Mouse (Mus musculus) mesoderm, embryonic 11.5 days (tissue): ENCODE measurements around the gene Grm4.

Source experiments
- DNase-seq: peaks from one replicate; pipeline ENCODE4 v3.0.0-alpha.2; 2012; ENCODE audit warnings: low read depth, low spot score

Grm4 gene

GRCm38 (mm10) chr17:27521303-27521702 lies at the start of gene Grm4:
Gene Grm4, minus strand, starts transcription at chr17:27521403.
- no peak for DNase-seq

GRCm38 (mm10) chr17:27568228-27568627 lies 47.0 kb upstream of the Grm4 start:
- no peak for DNase-seq

GRCm38 (mm10) chr17:27565942-27566267 lies 44.7 kb upstream of the Grm4 start:
- DNase-seq = no peak

DNA sequence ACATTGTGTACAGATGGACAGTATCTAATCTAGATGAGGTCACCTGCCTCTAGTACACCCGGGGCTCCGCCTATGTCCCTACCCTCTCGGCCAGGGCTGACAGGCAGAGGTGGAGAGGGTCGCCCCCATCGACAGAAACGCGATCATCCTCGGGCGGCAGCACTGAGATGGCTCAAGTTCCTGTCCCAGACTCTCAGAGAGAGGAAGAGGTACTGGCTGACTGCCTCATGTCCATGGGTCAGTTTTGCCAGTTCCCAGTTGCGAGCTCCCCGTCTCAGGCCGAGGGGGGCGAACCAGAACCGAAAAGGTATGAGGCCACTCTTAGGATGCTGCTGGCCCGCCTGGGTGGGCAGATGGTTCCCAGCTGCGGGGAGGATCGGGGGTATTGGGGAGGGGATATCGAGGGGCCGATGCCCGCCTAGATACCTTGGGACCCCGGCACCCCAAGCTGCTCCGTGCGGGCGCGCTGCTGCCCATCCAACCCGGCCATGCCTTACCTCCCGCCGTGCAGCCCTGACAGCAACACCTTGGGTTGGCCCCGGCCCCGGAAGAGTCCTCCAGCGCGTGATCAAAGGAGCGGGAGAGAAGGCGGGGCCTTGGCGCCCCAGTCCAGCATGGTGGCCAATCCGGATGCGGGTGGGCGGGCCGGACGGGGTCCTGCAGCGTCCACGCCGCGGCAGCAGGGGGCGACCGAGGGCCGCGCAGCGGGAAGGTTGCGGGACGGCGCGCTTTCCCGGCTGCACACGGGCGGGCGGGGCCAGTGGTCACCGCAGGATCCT lies 44.1 kb upstream of the Grm4 start, which contains the start of gene AI413582:
AI413582 (minus strand) TSS at position 594 of the 779 bp plus-strand sequence.
- DNase-seq = peak; percentile 95

DNA sequence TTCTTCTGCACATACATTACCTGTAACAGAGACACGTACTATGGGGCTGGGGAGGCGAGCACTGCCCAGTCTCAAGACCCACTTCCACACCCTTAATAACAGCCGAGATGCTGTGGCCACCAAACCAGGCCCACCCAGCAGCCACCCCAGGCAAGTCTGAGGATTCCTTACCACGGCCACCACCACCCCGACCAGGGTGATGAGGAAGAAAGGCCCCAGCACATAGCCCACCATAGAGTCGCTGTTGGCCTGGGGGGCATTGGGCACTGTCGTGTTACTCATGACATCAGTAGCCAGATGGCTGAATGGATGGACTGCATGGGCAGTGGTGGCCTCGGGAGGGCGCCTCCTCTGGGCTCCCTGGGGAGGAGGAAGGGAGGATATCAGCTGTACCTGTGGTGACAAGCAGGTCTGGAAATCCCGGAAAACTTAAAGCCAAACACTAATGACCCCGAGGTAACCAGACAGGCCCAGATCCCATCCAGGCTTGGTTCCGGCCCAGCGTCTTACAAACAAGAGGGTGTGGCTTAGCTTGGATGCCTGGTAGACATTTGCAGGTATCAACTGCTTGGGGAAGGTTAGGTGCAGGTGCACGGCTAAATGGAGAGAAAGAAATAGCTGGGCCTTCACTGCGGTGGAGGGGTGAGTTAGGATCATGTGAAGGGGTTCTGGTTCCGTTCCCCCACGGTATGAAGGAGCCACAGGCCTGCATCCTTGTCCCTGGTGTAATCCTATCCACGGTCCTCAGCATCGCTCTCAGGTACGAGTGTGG lies 43.4 kb upstream of the Grm4 start:
- no peak for DNase-seq

DNA sequence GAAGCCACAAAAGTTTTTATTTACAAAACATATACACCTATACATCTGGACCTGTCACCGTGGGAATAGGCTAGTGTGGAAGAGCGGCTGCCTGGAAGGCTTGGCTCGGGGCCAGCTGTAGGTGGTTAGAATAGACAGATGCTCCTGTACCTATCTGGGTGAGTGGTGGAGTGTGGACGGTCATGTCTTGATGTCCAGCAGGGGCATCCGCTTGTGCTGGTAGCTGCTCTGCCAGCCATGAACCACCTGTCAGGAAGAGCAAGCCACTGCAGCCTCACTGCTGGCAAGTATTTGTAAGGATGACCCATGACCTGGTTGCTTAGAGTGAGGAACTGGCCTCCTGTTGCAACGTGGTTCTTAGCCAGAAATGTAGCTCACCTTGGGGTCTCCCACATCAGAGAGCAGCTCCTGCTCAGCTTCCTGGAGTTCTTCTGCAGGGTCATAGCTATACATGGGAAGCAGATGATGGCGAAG lies 42.6 kb upstream of the Grm4 start:
- no peak for DNase-seq

DNA sequence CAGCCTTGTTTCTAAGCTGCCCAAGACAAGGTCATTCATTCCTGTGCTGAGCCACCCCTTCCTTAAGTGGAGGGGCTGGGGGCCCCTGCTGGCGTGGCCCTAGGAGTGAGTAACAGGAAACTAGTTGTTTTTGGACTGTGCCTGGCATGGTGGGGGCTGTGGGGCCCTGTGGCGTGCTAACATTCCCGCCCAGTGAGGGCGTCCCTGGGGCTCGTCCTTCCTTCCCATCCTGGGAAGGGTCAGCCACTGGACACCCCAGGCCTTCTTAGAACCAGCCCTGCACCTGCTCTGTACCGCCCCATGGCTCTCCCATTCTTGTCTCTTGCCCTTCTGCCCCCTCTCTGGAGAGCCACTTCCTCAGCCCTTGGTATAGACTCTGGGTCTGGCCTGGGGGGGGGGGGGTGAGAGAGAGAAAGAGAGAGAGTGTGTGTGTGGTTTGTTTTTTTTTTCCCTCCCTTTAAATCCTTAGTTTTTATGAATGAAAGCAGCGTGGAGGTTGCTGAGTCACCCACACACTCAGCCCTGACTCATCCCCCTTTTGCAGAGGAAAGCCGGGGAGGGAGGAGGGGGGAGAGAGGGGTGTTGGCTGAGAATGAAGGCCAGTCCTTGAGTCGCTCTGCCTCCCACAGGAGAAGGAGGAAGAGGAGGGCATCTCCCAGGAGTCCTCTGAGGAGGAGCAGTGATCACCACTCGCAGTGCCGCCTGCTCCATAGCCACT lies 40.8 kb upstream of the Grm4 start:
- DNase-seq = no peak

DNA sequence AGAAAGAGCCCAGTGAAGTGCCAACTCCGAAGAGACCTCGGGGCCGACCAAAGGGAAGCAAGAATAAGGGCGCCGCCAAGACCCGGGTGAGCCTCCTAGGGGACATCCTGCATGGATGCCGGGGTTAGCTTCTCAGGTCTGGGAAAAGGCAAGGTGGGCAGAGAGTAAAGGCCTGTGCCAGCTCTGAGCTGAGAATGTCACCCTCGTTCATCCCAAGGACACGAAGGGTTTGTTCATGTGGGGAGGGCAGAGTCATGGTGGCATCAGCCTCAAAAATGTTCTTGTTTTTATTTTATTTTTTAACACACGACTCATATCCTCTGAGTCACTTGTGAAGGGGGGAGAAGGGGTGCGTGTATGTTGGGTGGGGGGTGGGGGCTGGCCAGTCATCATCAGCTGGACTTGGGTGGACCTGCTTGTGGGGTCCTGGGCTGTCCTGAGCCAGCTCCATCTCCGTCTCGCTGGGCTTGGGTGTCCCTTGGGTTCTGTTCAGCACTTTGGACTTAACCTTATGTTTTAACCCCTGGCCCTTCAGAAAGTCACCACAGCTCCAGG lies 39.8 kb upstream of the Grm4 start:
- no peak for DNase-seq

DNA sequence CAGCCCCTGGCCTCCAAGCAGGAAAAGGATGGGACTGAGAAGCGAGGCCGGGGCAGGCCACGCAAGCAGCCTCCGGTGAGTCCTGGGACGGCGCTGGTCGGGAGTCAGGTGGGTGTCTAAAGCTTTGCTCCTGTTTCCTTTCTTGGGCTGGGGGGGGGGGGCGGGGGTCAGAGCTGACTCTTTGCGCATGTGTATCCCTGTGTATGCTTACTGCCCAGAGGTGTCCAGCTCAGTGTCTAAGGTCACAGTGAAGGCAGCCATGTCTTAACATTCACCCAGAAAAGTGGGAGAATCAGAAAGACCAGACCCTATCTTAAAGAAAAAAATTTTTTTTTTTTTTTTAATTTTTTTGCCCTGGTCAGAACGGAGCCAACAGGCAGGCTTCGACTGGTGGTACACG lies 38.4 kb upstream of the Grm4 start:
- DNase-seq = no peak

- DNase-seq = no peak
Measured at GRCm38 (mm10) chr17:27558845-27559244, 37.6 kb upstream of the Grm4 start.

- no peak for DNase-seq
Measured at GRCm38 (mm10) chr17:27557927-27558661, 36.9 kb upstream of the Grm4 start.

- peak; percentile 82 for DNase-seq
Measured at GRCm38 (mm10) chr17:27557181-27557926, 36.2 kb upstream of the Grm4 start.

DNA sequence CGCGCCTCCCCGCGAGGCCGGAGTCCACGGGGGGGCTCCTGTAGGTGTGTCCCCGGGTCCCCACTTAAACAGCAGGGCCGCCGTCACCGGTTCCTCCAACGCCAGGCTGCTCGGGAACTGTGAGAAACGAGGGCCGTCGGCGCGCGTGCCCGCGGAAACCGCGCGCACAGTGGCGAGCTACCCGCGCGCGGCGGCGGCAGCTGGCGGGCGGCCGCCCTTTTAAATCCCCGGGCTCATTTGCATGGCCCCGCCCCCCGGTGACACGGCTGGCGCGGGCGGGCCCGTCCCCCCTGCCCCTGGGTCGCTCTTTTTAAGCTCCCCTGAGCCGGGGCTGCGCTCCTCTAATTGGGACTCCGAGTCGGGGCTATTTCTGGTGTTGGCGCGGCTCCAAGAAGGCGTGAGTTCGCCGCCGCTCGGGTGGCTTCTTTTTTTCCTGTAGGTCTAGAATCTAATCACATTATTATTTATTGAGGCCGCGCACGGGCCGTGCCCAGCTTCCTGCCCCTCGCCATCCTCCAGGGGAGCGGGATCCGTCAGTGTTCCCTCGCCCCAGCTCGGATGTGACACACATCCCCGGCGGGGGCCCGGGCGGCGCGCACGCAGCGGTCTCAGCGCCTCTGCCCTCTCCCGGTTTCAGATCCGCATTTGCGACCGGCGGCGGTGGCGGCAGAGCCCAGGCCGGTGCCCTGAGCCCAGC lies 35.3 kb upstream of the Grm4 start, which contains the start of gene Hmga1:
Hmga1 (plus strand) TSS at position 183 of the 697 bp plus-strand sequence.
- peak; percentile 94 for DNase-seq

DNA sequence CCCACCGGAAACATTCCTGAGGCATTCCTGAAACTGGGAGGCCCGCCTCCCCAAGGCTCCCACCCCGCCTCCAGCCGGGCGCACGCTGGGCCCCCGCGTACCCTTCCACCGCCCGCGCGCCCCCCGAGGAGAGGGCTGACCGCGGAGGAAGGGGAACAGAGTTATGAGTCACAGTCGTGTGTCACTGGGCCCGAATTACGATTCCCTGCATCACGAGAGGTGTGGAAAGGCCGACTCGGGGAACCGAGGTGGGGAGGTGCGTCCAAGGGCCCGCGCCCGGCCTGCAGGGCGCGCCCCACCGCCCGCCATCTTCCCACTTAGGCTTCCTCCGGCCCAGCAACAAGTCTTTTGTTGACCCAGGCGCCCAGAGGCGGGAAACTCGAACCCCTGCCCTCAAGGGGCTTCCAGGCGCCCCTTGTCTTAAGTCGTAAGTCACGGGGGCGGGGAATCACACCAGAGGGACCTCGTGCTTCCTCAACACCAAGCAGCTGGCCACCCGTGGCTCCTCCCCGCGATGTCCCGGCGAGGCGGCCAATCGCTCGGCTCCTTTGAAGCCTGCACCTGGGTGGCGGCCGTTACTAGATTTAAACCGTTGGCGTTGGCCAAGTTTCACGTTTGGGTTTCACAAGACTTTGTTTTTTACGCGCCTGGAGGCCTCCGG lies 34.4 kb upstream of the Grm4 start:
- DNase-seq = peak; percentile 94

DNA sequence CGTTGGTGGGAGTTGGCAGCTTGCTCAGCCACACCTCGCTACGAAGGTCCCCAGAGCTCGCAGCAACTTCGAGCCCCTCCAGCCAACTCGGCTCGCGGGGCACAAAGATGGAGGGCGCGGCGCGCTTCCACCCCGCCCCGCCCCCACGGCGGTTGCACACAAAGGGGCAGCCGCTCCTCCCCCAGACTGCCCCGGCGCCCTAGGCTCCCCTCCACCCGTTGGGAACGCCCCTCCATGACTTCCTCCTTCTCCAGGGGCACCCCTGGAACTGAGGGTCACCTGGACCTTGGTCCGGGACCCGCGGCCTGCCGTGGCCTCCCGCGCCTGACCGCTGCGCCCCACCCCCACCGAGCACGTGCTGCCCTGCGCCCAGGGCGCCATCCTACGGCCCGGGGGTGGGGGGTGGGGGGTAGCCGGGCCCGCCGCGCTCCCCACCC lies 33.9 kb upstream of the Grm4 start:
- peak; percentile 87 for DNase-seq

DNA sequence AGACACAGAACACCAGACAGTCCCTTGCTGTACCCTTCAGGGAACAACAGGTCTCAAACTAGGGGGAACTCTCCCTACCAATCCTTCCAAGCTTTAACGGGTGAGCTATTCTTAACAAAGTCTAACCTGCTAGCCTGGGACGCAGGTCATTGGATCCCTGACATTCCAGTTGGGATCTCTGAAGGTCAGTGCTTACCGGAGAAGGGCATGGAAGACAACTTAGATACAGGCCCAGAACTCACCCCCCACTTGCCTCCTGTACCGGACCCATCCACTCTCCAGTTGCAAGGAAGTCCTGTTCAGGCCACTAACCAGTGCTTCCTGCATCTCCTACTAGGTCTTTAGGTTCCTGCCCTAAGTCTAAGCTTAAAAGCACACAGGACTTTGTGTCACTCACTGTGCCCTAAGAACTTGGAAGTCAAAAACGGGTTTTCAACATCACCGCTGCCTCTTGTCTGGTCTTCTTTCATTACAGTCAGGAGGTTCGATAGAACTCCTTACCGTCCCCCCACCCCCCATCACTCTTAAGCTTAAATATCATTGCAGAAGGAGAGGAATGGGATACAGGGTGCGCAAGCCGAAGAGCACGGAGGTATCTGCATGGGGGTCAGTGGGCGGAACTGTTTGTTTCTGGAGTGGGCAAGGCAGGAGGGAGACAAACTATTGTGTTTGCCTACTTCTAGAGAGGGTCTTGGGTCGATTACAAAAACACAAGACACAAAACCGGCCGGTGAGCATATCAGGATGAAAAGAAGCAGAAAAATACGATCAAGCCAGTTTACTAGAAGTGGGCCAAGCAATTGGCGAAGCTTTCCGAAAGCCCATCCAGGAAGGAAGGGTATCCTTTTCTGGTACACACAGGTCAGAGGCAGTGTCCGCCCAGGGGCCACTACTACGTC lies 33.1 kb upstream of the Grm4 start:
- DNase-seq = no peak

DNA sequence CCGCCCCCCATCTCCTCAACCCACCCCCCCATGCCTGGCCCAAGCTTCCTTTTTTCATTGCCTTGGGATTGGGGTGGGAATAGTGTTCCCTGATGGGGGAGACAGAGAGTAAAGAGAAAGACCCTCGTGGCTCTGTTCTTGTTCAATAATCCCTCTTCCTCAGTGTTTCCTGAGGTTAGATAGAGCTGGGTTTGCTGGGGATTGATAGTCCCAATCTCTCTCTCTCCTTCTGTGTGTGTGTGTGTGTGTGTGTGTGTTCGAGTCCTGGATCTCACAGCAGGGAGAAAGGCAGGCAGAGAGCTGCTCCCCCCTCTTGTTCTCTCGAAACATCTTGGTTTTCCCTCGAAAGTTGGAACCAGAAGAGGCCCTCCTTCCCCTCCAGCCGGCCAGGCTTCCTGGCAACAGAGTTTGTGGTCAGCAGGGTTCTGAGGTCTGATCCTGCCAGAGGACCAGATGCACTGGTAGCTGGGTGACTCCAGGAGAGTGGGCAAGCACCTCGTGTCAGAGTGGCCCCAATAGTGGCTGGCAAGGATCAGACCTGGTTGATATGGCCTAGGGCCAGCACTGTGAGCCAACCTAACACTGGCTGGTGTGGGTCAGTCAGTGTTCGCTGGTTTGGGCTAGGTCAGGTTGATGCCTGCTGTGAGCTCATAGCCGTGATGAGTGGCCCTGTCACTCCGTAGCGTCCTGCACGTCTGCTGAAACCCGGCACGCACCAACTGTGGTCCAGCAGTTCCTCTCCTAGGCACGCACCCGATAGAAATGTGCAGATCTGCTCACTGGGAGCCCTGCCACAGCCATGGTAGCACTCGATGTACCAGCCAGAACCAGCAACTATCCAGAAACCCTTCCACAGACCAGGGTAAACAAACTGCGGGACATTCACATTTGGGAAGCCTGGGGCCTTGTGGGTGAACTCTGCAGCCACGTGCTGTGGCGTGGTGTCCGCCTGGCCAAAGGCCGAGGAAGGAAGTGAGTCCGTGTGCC lies 31.3 kb upstream of the Grm4 start:
- no peak for DNase-seq
